Comparison of ENCODE assay signal across 8 mouse cellular contexts in the genomic region with DNA sequence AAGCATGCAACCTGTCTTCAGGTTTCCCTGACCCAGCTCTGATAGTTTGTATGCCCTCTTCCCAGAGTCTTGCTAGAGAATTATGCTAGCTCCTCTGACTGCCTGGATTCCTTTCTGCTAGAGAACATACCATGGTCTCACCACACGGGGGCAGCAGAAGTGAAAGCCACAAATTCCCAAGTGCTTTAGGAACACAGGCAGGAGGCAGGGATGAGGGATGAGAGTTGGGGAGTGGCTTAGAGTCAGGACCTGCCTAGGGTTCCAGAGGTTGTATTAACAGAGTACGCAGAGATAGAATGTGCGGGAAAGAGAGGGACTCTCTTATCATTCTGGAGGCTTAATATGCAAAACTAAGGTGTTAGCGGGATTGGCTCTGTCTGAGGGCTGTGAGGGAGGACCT.
DNase-seq lines count a peak whose midpoint lies in the region; ATAC-seq and TF ChIP-seq lines count a peak whose summit lies in the region.

No protein-coding gene starts in this region.

- TF ChIP-seq CTCF in testis, adult 2 months (IDR thresholded peaks at IDR 0.05; ENCODE audit: control insufficient read depth, insufficient read depth, insufficient replicate concordance, low read depth, low read length), result peak; percentile 36; the same call in 1 of the 2 replicates

- H3K36me3 ChIP-seq in forebrain, embryonic 12.5 days (replicated peaks), result no peaks in the 10 kb centered on the region
- no peaks in the 10 kb centered on the region for H3K36me3 ChIP-seq in hindbrain, embryonic 16.5 days (ENCODE audit: control insufficient read depth, insufficient read depth, low read length)
- H3K36me3 ChIP-seq in midbrain, embryonic 11.5 days (ENCODE audit: control insufficient read depth, insufficient read depth, low read length), result no peaks in the 10 kb centered on the region
- no peaks in the 10 kb centered on the region for H3K36me3 ChIP-seq in testis, adult 2 months (ENCODE audit: control insufficient read depth, insufficient read depth, low read length)

- H3K9ac ChIP-seq in forebrain, embryonic 12.5 days, result no peak overlapping the region
- H3K9ac ChIP-seq in hindbrain, embryonic 16.5 days (ENCODE audit: low read depth, low read length), result no peak overlapping the region
- no peak overlapping the region for H3K9ac ChIP-seq in midbrain, embryonic 11.5 days (ENCODE audit: low read length)

- peak; percentile 86 for DNase-seq in heart, adult 11 months
- DNase-seq in heart, postnatal 25 days (ENCODE audit: low spot score), result no peak
- DNase-seq in c-Kit-positive CD71-positive TER-119-positive erythroid progenitor cells, embryonic 14.5 days (ENCODE audit: low spot score), result peak; percentile 2
- peak; percentile 67 to 73 for DNase-seq in left cerebral cortex, adult 18-20 months (ENCODE audit: low spot score in 2 of 2)
- peak; percentile 88 for DNase-seq in midbrain, embryonic 11.5 days (ENCODE audit: low spot score, missing footprints)

- no peak for TF ChIP-seq POLR2A in testis, adult 2 months (IDR thresholded peaks at IDR 0.05; ENCODE audit: control insufficient read depth, low read depth, low read length)

- no peaks in the 10 kb centered on the region for H3K27me3 ChIP-seq in forebrain, embryonic 12.5 days
- no peaks in the 10 kb centered on the region for H3K27me3 ChIP-seq in hindbrain, embryonic 16.5 days (replicated peaks; ENCODE audit: control insufficient read depth, insufficient read depth, low read length)
- no peaks in the 10 kb centered on the region for H3K27me3 ChIP-seq in midbrain, embryonic 11.5 days (ENCODE audit: control insufficient read depth, insufficient read depth, low read length)
- H3K27me3 ChIP-seq in testis, adult 2 months (ENCODE audit: control insufficient read depth, insufficient read depth, low read length), result no peaks in the 10 kb centered on the region

- no peaks in the 10 kb centered on the region for H3K4me1 ChIP-seq in forebrain, embryonic 12.5 days
- H3K4me1 ChIP-seq in hindbrain, embryonic 16.5 days (ENCODE audit: control insufficient read depth, insufficient read depth, low read depth, low read length), result no peaks in the 10 kb centered on the region
- no peaks in the 10 kb centered on the region for H3K4me1 ChIP-seq in midbrain, embryonic 11.5 days (ENCODE audit: control insufficient read depth, insufficient read depth, low read length)
- H3K4me1 ChIP-seq in testis, adult 2 months (ENCODE audit: control insufficient read depth, insufficient read depth, low read length), result no peaks in the 10 kb centered on the region

- H3K27ac ChIP-seq in forebrain, embryonic 12.5 days, result no peak overlapping the region
- no peak overlapping the region for H3K27ac ChIP-seq in hindbrain, embryonic 16.5 days (ENCODE audit: low read depth, low read length)
- H3K27ac ChIP-seq in midbrain, embryonic 11.5 days (ENCODE audit: low read depth, low read length), result no peak overlapping the region
- no peak overlapping the region for H3K27ac ChIP-seq in testis, adult 2 months (ENCODE audit: control insufficient read depth, insufficient read depth, low read depth, low read length)

- intact Hi-C loops in heart, postnatal 25 days (cut with DNase I), result loop anchor here (5.0 kb wide), 1 partner anchor 167 kb away; the partner anchor contains the start of gene Adamtsl3

- peak overlapping the region; percentile 13; the same call in 1 of the 2 replicates for H3K4me2 ChIP-seq in forebrain, embryonic 12.5 days
- no peak overlapping the region for H3K4me2 ChIP-seq in hindbrain, embryonic 16.5 days (ENCODE audit: low read length)
- H3K4me2 ChIP-seq in midbrain, embryonic 11.5 days, result no peak overlapping the region

- H3K9me3 ChIP-seq in forebrain, embryonic 12.5 days, result no peaks in the 10 kb centered on the region
- no peaks in the 10 kb centered on the region for H3K9me3 ChIP-seq in hindbrain, embryonic 16.5 days (ENCODE audit: control insufficient read depth, low read length)
- H3K9me3 ChIP-seq in midbrain, embryonic 11.5 days (ENCODE audit: control insufficient read depth, low read length), result no peaks in the 10 kb centered on the region

- peak; percentile 55; the same call in 1 of the 2 replicates for ATAC-seq in forebrain, embryonic 12.5 days (ENCODE audit: low FRiP score)
- ATAC-seq in hindbrain, embryonic 16.5 days, result peak; percentile 50
- ATAC-seq in midbrain, embryonic 11.5 days (ENCODE audit: low FRiP score), result peak; percentile 67

- H3K4me3 ChIP-seq in forebrain, embryonic 12.5 days (replicated peaks), result no peak overlapping the region
- H3K4me3 ChIP-seq in hindbrain, embryonic 16.5 days (ENCODE audit: low read length), result no peak overlapping the region
- no peak overlapping the region for H3K4me3 ChIP-seq in midbrain, embryonic 11.5 days (ENCODE audit: low read depth, low read length)
- H3K4me3 ChIP-seq in testis, adult 2 months (ENCODE audit: control insufficient read depth, low read depth, low read length), result no peak overlapping the region

- WGBS in forebrain, embryonic 12.5 days, result 13% methylated on average over 4 of the region's 4 CpGs
- 26% methylated on average over 4 of the region's 4 CpGs for WGBS in hindbrain, embryonic 16.5 days
- WGBS in midbrain, embryonic 11.5 days, result 10% methylated on average over 4 of the region's 4 CpGs
